ENCODE assay signal across 8 mouse cellular contexts in the genomic region with DNA sequence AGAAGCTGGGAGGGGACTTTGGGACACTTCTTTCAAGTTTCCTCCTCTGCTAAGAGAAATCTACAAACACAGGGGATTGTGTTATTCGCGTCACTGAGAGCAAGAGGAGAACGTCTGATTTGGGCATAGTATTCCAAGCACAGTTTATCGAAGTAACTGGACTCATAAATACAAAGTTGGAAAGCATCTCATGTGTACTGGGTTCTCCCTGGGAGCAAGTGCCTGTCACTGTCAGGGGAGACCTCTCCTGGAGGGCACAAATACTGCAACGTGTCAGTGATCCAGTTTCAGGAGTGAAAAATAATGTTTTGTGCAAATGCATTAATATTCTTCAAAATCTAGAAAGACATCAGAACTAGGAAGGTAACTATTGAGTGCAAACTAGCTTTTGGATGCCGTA. TPM values are rescaled to one million over a fixed set of nuclear protein-coding genes. Genes with fewer than 3 reads are reported as not detected.
A peak's percentile ranks its signal among the peaks of the same experiment; 100 is the strongest.
DNase-seq lines count a peak whose midpoint lies in the region; ATAC-seq lines count a peak whose summit lies in the region.

No protein-coding gene starts in this region.

- H3K36me3 ChIP-seq in embryonic facial prominence, embryonic 15.5 days = no peaks in the 10 kb centered on the region
- H3K36me3 ChIP-seq in limb, embryonic 12.5 days = no peaks in the 10 kb centered on the region
- no peaks in the 10 kb centered on the region for H3K36me3 ChIP-seq in midbrain, embryonic 13.5 days

- H3K9me3 ChIP-seq in embryonic facial prominence, embryonic 15.5 days (replicated peaks) = no peaks in the 10 kb centered on the region
- H3K9me3 ChIP-seq in limb, embryonic 12.5 days = no peaks in the 10 kb centered on the region
- H3K9me3 ChIP-seq in midbrain, embryonic 13.5 days = no peaks in the 10 kb centered on the region

- 0 out of 2 replicates have a peak, but pooled peaks cover 7% of the 10 kb centered on the region for H3K4me1 ChIP-seq in embryonic facial prominence, embryonic 15.5 days
- peaks cover 10% of the 10 kb centered on the region; the same call in 1 of the 2 replicates for H3K4me1 ChIP-seq in limb, embryonic 12.5 days (replicated peaks)
- H3K4me1 ChIP-seq in midbrain, embryonic 13.5 days (replicated peaks) = peaks cover 7% of the 10 kb centered on the region; the same call in 1 of the 2 replicates

- 0 out of 2 replicates have a peak, but pooled peaks have one; percentile 59 for ATAC-seq in embryonic facial prominence, embryonic 15.5 days (ENCODE audit: insufficient number of reproducible peaks, low FRiP score, low TSS enrichment, low read depth)
- no peak for ATAC-seq in limb, embryonic 12.5 days (ENCODE audit: insufficient number of reproducible peaks, insufficient read depth, low FRiP score, low TSS enrichment, low read depth)
- peak; percentile 38; the same call in 1 of the 2 replicates for ATAC-seq in midbrain, embryonic 13.5 days

- H3K27ac ChIP-seq in embryonic facial prominence, embryonic 15.5 days (replicated peaks) = no peak overlapping the region
- H3K27ac ChIP-seq in limb, embryonic 12.5 days = no peak overlapping the region
- H3K27ac ChIP-seq in midbrain, embryonic 13.5 days = no peak overlapping the region

- no peaks in the 10 kb centered on the region for H3K27me3 ChIP-seq in embryonic facial prominence, embryonic 15.5 days
- H3K27me3 ChIP-seq in limb, embryonic 12.5 days = no peaks in the 10 kb centered on the region
- no peaks in the 10 kb centered on the region; the same call in 1 of the 2 replicates for H3K27me3 ChIP-seq in midbrain, embryonic 13.5 days

- DNase-seq in ovary, postnatal 36 days (ENCODE audit: low spot score) = peak; percentile 14
- DNase-seq in ovary, adult 18-20 months (ENCODE audit: low spot score) = no peak
- peak; percentile 27 for DNase-seq in R1 (ENCODE audit: low read depth, low spot score)
- peak; percentile 49 for DNase-seq in heart, postnatal 4 days
- no peak for DNase-seq in left cerebral cortex, adult 8-10 months (ENCODE audit: low spot score in 2 of 2)

- H3K4me2 ChIP-seq in embryonic facial prominence, embryonic 15.5 days (replicated peaks) = peak overlapping the region; percentile 84
- peak overlapping the region; percentile 84 for H3K4me2 ChIP-seq in limb, embryonic 12.5 days
- peak overlapping the region; percentile 90 for H3K4me2 ChIP-seq in midbrain, embryonic 13.5 days (replicated peaks)

- 0 out of 2 replicates have a peak overlapping the region, but pooled peaks have one; percentile 44 for H3K9ac ChIP-seq in embryonic facial prominence, embryonic 15.5 days
- peak overlapping the region; percentile 72; the same call in 1 of the 2 replicates for H3K9ac ChIP-seq in limb, embryonic 12.5 days (replicated peaks)
- H3K9ac ChIP-seq in midbrain, embryonic 13.5 days (replicated peaks) = peak overlapping the region; percentile 78

- WGBS in embryonic facial prominence, embryonic 15.5 days = 18% methylated on average over 6 of the region's 6 CpGs
- 22% methylated on average over 6 of the region's 6 CpGs for WGBS in limb, embryonic 12.5 days
- WGBS in midbrain, embryonic 13.5 days = 26% methylated on average over 6 of the region's 6 CpGs

- H3K4me3 ChIP-seq in embryonic facial prominence, embryonic 15.5 days (replicated peaks) = peak overlapping the region; percentile 61
- peak overlapping the region; percentile 52 for H3K4me3 ChIP-seq in limb, embryonic 12.5 days (replicated peaks)
- H3K4me3 ChIP-seq in midbrain, embryonic 13.5 days (replicated peaks) = peak overlapping the region; percentile 55

RNA-seq across cellular contexts. Expression of a gene that starts 27.9 kb away (rescaled TPM):
- polyA plus RNA-seq in embryonic facial prominence, embryonic 15.5 days (2015; fragmentation: Nextera tagmentation; extraction: Ambion mirVana) = not detected in 2 replicates
- not detected for total RNA-seq in heart, postnatal 4 days (2021)
- not detected in 2 replicates for polyA plus RNA-seq in limb, embryonic 12.5 days (2016; fragmentation: Nextera tagmentation; extraction: Ambion mirVana)
- 0.22 TPM in 1 of 2 replicates, not detected in the other for polyA plus RNA-seq in midbrain, embryonic 13.5 days (2015; fragmentation: Nextera tagmentation; extraction: Ambion mirVana)
- total RNA-seq in left cerebral cortex, adult 8-10 months (2022) = under 1 TPM in 3 of 4 experiments, not detected in 1; 0.11 to 0.54 (median 0.12) TPM

Comparison
In these comparisons a context has a peak if more than half of its experiments do, and no peak if none do; other contexts are left out.
1. DNase-seq: peak in ovary, postnatal 36 days (single experiment), R1 (single experiment) and heart, postnatal 4 days (single experiment); none in ovary, adult 18-20 months (single experiment) and left cerebral cortex, adult 8-10 months (0 of 2).
2. Peak in every context shown above with its lines, with median percentiles within 50 percentile points of each other: H3K4me2 ChIP-seq, H3K4me3 ChIP-seq and H3K9ac ChIP-seq.